Mouse (Mus musculus) stomach, postnatal 0 days (tissue): ENCODE data around the gene Dcaf12.
A peak's percentile ranks its signal among the peaks of the same experiment; 100 is the strongest.

Experiments used
- CTCF ChIP-seq: IDR thresholded peaks from 2 replicates; pipeline ENCODE4 v1.5.1; 2016; ENCODE audit warnings: antibody characterized with exemption, low read depth, mild to moderate bottlenecking, moderate library complexity
- EP300 ChIP-seq: optimal IDR thresholded peaks from 2 replicates; pipeline ENCODE3; 2016; ENCODE audit warnings: antibody characterized with exemption

DNA sequence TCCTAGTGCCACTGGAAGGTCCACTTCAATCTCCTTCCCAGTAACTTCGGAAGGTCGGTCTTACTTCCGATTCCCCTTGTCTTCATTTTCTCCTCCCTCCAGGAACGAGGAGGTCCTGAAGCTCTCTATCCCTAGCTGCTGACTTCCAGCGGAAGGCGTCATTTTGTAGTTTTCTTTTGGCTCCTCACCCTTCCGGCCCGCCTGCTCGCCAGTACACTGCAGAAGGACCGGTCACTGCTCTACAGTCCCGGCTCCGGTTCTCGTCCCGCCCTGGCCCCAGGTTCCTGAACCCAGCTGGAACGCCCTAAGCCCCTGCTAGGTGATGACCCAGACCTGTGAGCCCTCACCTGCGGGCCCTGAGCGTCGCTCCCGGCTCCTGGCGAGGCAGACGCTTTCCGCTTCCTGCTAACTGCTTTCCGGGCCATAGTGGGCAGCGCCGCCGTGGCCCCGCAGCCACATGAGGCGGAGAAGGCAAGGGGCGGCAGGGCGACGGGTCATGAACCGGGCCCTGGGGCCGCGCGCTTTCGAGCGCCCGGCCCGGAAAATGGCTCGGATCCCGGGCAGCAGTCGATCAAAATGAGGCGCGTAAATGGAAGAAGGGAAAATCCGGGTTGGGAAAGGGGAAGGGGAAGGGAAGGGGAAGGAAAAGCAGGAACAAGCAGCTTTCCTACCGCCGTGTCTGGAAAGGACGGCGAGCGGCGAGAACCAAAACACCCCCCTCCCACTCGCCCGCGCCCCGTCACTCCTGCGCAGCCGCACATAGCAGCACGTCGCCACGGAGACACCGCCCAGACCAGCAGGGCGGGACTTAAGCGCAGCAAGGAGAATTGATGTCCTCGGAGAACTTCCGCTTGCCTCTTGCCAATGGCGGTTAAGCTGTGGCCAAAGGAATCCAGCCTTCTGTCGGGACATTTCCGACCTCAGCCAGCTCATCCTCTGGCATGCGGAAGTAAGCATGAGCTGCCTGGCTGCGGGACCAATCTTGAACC, at the start of gene Dcaf12:
- TF ChIP-seq CTCF (no peak), EP300 (peak; percentile 25)
